Mouse (Mus musculus): ENCODE measurements around the gene Hydin.

- TF ChIP-seq CTCF (IDR thresholded peaks at IDR 0.05) (no peak), POLR2A (IDR thresholded peaks at IDR 0.05; ENCODE audit: insufficient read depth, low read depth, low read length) (no peak), EP300 (IDR thresholded peaks at IDR 0.05; ENCODE audit: insufficient read depth, low read depth, low read length) (no peak)
Measured at GRCm38 (mm10) chr8:110654075-110655060, 387.6 kb downstream of the Hydin start.
